Mouse (Mus musculus) liver, postnatal 0 days (tissue): ENCODE data around the gene Fosb. TPM values are rescaled to one million over a fixed set of nuclear protein-coding genes. Genes with fewer than 3 reads are reported as not detected.

Source experiments
- ATAC-seq: fragments of 200-750 bp; cut with Nextera tagmentation; 2 replicates; pipeline ENCODE4 v1.8.0; 2017; ENCODE audit warnings: mild to moderate bottlenecking, moderate library complexity
- DNase-seq: peaks from one replicate; pipeline ENCODE4 v3.0.0-alpha.2; 2016
- H3K27ac ChIP-seq: fragments of 300-500 bp; sonication (generic); 2 replicates; pipeline ENCODE4 v1.5.1; 2014; ENCODE audit warnings: antibody characterized with exemption, moderate library complexity, mild to moderate bottlenecking, low read depth
- H3K27me3 ChIP-seq: fragments of 300-500 bp; sonication (generic); 2 replicates; pipeline ENCODE4 v1.6.1; 2014; ENCODE audit warnings: low read length, control low read depth, mixed read lengths; ENCODE audit not compliant: insufficient read depth
- H3K36me3 ChIP-seq: fragments of 300-500 bp; sonication (generic); replicated peaks from 2 replicates; pipeline ENCODE4 v1.6.1; 2014; ENCODE audit warnings: mild to moderate bottlenecking, control low read depth, low read length, moderate library complexity, mixed read lengths; ENCODE audit not compliant: insufficient read depth
- H3K4me1 ChIP-seq: fragments of 300-500 bp; sonication (generic); 2 replicates; pipeline ENCODE4 v1.6.1; 2014; ENCODE audit warnings: antibody characterized with exemption, mild to moderate bottlenecking, control low read depth; ENCODE audit not compliant: insufficient read depth
- H3K4me2 ChIP-seq: fragments of 300-500 bp; sonication (generic); 2 replicates; pipeline ENCODE4 v1.6.1; 2014; ENCODE audit warnings: low read depth, mild to moderate bottlenecking, low read length, moderate library complexity, mixed read lengths
- H3K4me3 ChIP-seq: fragments of 300-500 bp; sonication (generic); 2 replicates; pipeline ENCODE4 v1.5.1; 2014; ENCODE audit warnings: low read depth, low read length
- H3K9ac ChIP-seq: fragments of 300-500 bp; sonication (generic); replicated peaks from 2 replicates; pipeline ENCODE4 v1.6.1; 2014; ENCODE audit warnings: mild to moderate bottlenecking, moderate library complexity
- H3K9me3 ChIP-seq: fragments of 300-500 bp; sonication (generic); 2 replicates; pipeline ENCODE4 v1.6.1; 2016; ENCODE audit warnings: mild to moderate bottlenecking, control low read depth, low read length, mixed read lengths
- CTCF ChIP-seq: sonication (generic); IDR thresholded peaks from 2 replicates; pipeline ENCODE4 v1.5.1; 2016; ENCODE audit warnings: antibody characterized with exemption, low read depth
- EP300 ChIP-seq: IDR thresholded peaks from 2 replicates; pipeline ENCODE4 v1.6.1; 2016; ENCODE audit warnings: antibody characterized with exemption, low read depth, mild to moderate bottlenecking
- WGBS: fragments of 180-500 bp; shearing (Covaris S2); extraction: QIAGEN DNeasy Blood & Tissue Kit; methylation state at CpG from one replicate; pipeline ENCODE4 v1.1.7; 2014; ENCODE audit not compliant: insufficient replicate concordance; 5-methylcytosine and 5-hydroxymethylcytosine counted together
- polyA plus RNA-seq: library from polyadenylated mRNA; unstranded; fragments of >200 nt; fragmentation: Nextera tagmentation; extraction: Ambion mirVana; gene quantifications from 2 replicates; pipeline ENCODE4 v1.2.1, GENCODE M21; 2015

The Fosb gene
- polyA plus RNA-seq, 1 experiment from 2014 or later = 0.06 TPM

DNA sequence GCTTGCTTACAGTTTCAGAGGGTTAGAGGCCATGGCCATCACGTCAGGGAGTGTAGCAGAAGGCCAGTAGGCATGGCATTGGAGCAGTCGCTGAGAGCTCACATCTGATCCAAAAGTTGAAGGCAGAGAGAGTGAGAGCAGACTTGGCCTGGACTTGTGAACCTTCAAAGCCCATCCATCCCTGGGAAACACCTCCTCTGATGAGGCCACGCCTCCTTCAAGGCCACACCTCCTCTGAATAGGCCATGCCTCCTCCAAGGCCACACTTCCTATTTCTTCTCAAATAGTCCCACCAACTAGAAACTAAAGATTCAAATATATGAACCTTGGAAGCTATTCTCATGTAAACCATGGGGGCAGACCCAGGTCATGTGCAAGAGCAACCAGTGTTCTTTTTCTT lies 25.7 kb upstream of the Fosb start:
- ATAC-seq = 0 out of 2 replicates have a peak, but pooled peaks have one; percentile 43
- H3K27me3 ChIP-seq = no peaks in the 10 kb centered on the region

DNA sequence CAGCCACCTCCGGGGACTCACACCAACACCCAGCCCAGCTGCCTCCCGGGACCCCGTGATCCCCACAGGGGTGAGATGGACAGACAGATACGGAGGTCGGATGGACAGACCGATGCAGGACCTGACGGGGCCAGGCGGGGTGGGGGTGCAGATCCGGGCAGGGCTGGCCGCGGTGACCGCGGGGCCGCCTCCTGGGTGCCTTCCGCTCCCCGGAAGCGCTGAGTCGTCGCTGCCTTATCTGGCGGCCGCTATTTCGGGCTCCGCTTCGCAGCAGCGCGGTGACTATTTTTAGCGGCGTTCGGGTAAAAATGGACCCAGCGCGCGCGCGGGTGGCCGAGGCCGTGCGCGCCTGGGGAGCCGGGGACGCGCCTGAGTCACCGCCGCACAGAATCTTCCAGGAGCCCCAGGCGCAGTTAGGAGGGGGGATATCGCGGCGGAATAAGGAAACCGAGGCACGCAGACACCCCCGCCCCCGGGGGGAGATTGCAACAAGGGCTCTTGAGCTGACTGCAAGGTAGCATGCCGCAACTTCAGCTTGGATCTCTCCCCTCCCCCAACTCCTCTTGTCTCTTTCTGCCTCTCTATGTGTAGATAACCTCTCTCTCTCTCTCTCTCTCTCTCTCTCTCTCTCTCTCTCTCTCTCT lies 23.0 kb upstream of the Fosb start:
- peak; percentile 76 for DNase-seq
- peak; percentile 71 for ATAC-seq
- Histone ChIP-seq H3K4me1 (peaks cover 9% of the 10 kb centered on the region), H3K36me3 (no peaks in the 10 kb centered on the region), H3K4me3 (peak overlapping the region; percentile 54), H3K27me3 (no peaks in the 10 kb centered on the region), H3K27ac (peak overlapping the region; percentile 41; the same call in 1 of the 2 replicates), H3K9ac (peak overlapping the region; percentile 61), H3K9me3 (no peaks in the 10 kb centered on the region), H3K4me2 (peak overlapping the region; percentile 73)
- TF ChIP-seq EP300 (no peak), CTCF (no peak)
- WGBS = 0% methylated on average over 47 of the region's 52 CpGs

More for the DNA sequence above, 25.7 kb upstream of the Fosb start:
- Histone ChIP-seq H3K9me3 (no peaks in the 10 kb centered on the region), H3K27ac (no peak overlapping the region), H3K4me1 (peaks cover 8% of the 10 kb centered on the region), H3K4me2 (no peak overlapping the region), H3K4me3 (no peak overlapping the region), H3K36me3 (no peaks in the 10 kb centered on the region), H3K9ac (no peak overlapping the region)
- WGBS = 38% methylated on average over 3 of the region's 3 CpGs
- DNase-seq = no peak
- no peak for TF ChIP-seq CTCF
- TF ChIP-seq EP300 = no peak

DNA sequence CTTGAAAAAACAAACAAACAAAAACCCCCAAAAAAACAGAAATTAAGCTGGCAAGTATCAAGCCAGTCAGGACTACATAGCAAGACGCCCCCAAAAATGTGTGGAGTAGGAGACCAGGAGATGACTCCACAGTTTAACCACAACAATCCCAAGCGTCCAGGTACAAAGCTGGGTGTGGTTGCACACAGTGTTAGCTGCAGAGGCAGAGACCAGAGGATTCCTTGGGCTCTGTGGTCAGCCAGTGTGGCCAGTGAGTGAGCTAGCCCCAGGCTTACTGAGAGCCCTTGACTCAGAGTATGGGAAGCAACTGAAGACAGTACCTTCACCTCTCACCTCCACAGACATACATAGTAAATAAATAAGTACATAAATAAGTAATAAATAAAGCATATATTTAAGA lies 22.1 kb upstream of the Fosb start:
- 39% methylated on average over 2 of the region's 2 CpGs for WGBS
- no peak overlapping the region for H3K9ac ChIP-seq
- no peaks in the 10 kb centered on the region for H3K36me3 ChIP-seq
- no peak overlapping the region for H3K27ac ChIP-seq
- no peak for ATAC-seq
- peaks cover 18% of the 10 kb centered on the region for H3K4me1 ChIP-seq
- H3K4me3 ChIP-seq = no peak overlapping the region
- H3K4me2 ChIP-seq = no peak overlapping the region
- no peaks in the 10 kb centered on the region for H3K27me3 ChIP-seq
- no peaks in the 10 kb centered on the region for H3K9me3 ChIP-seq
- DNase-seq = no peak
- TF ChIP-seq CTCF = no peak
- TF ChIP-seq EP300 = no peak

DNA sequence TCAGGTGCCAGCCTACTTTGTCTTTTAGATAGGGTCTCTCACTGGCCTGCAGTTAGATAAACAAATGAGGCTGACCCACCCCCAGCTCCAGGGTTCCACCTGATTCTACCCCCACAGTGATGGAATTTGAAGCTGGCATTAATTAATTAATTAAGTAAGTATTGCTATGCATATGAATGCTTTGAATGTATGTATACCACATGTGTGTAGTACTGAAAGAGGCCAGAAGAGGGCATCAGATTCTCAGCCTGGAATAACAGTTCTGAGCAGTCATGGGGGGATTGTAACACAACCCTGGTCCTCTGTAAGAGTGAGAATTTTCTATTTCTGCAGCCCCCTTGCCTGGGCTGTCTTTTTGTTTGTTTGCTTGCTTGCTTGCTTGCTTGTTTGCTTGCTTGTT lies 18.6 kb upstream of the Fosb start:
- no peak overlapping the region for H3K9ac ChIP-seq
- DNase-seq = no peak
- H3K27ac ChIP-seq = no peak overlapping the region
- no peak overlapping the region for H3K4me3 ChIP-seq
- TF ChIP-seq CTCF (peak; percentile 49), EP300 (no peak)
- no peak for ATAC-seq
- 0 out of 2 replicates have a peak, but pooled peaks cover under 1% of the 10 kb centered on the region for H3K27me3 ChIP-seq
- H3K9me3 ChIP-seq = no peaks in the 10 kb centered on the region
- H3K4me2 ChIP-seq = no peak overlapping the region
- H3K36me3 ChIP-seq = no peaks in the 10 kb centered on the region
- H3K4me1 ChIP-seq = peaks cover 25% of the 10 kb centered on the region

DNA sequence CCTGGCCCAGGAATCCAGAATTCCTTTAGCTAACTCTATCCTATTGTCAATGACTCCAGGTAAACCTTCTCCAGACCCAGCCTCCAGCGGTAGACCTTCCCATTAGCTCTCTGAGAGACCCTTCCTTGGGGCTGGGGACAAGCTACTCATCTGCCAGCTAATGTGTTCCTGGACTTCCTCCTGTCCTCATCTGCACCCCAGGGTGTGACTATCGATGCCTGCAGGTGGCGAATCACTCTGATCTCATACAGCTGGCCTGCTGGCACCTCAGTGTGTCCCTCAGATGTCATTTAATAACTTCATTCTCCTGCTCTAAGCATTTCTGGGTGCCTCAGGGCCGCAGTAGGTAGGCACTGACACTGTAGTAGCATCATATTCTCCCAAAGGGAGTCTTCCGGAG lies 17.9 kb upstream of the Fosb start:
- no peak overlapping the region for H3K4me2 ChIP-seq
- peaks cover 25% of the 10 kb centered on the region for H3K4me1 ChIP-seq
- ATAC-seq (no peak), DNase-seq (no peak)
- H3K27ac ChIP-seq = no peak overlapping the region
- TF ChIP-seq CTCF = no peak
- no peak for TF ChIP-seq EP300
- H3K36me3 ChIP-seq = no peaks in the 10 kb centered on the region
- H3K27me3 ChIP-seq = 0 out of 2 replicates have a peak, but pooled peaks cover 4% of the 10 kb centered on the region
- 64% methylated on average over 5 of the region's 5 CpGs for WGBS
- H3K4me3 ChIP-seq = no peak overlapping the region
- no peaks in the 10 kb centered on the region for H3K9me3 ChIP-seq
- H3K9ac ChIP-seq = no peak overlapping the region

DNA sequence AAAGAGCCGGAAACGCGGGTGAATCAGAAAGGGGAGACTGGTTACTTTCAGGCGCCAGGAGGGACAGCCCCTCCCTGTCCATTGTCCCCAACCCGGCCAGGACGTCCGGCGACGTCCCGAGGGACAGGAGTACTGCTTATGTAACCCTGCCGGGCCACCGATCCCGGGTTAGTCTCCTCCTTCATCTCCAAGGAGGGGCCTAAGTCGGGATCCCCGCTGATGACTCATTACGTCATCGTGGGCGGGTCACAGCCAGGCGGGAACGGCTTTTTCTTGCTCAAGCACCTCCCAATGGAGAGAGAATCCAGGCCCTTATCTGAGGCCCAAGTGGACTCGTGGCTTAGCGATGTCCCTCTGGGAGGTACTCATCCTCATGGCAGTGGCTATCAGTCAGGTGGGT lies 17.3 kb upstream of the Fosb start:
- H3K27ac ChIP-seq = peak overlapping the region; percentile 61; the same call in 1 of the 2 replicates
- ATAC-seq (peak; percentile 74), DNase-seq (peak; percentile 86)
- peak overlapping the region; percentile 33; the same call in 1 of the 2 replicates for H3K4me3 ChIP-seq
- no peak overlapping the region; the same call in 1 of the 2 replicates for H3K9ac ChIP-seq
- peak overlapping the region; percentile 69 for H3K4me2 ChIP-seq
- H3K27me3 ChIP-seq = 0 out of 2 replicates have a peak, but pooled peaks cover 9% of the 10 kb centered on the region
- no peak for TF ChIP-seq CTCF
- TF ChIP-seq EP300 = no peak
- H3K36me3 ChIP-seq = no peaks in the 10 kb centered on the region
- peaks cover 21% of the 10 kb centered on the region for H3K4me1 ChIP-seq
- WGBS = 2% methylated on average over 21 of the region's 22 CpGs
- no peaks in the 10 kb centered on the region for H3K9me3 ChIP-seq
